Mouse (Mus musculus) spleen, adult 2 months (tissue): ENCODE results near the gene Mindy1. TPM values are rescaled to one million over a fixed set of nuclear protein-coding genes. Genes with fewer than 3 reads are reported as not detected.
A peak's percentile ranks its signal among the peaks of the same experiment; 100 is the strongest.

ENCODE experiments used
- DNase-seq, 2 experiments: peaks; one replicate each; pipeline versions ENCODE4 v3.0.0 to v3.0.0-alpha.2; 2012 to 2021; ENCODE audit warnings: low spot score in 2 of 2, low read depth in 1 of 2
- H3K27ac ChIP-seq: fragments of 200-500 bp; 2 replicates; pipeline ENCODE4 v1.5.1; 2012; ENCODE audit warnings: low read length, inconsistent platforms; ENCODE audit not compliant: insufficient read depth
- H3K27me3 ChIP-seq: fragments of 200-500 bp; 2 replicates; pipeline ENCODE4 v1.6.1; 2012; ENCODE audit warnings: mild to moderate bottlenecking, moderate library complexity, low read length, inconsistent platforms; ENCODE audit not compliant: control insufficient read depth, insufficient read depth
- H3K36me3 ChIP-seq: fragments of 200-500 bp; 2 replicates; pipeline ENCODE4 v1.6.1; 2012; ENCODE audit warnings: mild to moderate bottlenecking, low read length, inconsistent platforms; ENCODE audit not compliant: control insufficient read depth, insufficient read depth
- H3K4me1 ChIP-seq: fragments of 200-500 bp; 2 replicates; pipeline ENCODE4 v1.6.1; 2011; ENCODE audit warnings: inconsistent platforms; ENCODE audit not compliant: control insufficient read depth, insufficient read depth, insufficient read length
- H3K4me3 ChIP-seq: fragments of 200-500 bp; 2 replicates; pipeline ENCODE4 v1.5.1; 2011; ENCODE audit warnings: mild to moderate bottlenecking, inconsistent platforms; ENCODE audit not compliant: insufficient read depth, insufficient read length; ENCODE audit errors: extremely low read depth
- CTCF ChIP-seq: fragments of 200-500 bp; IDR thresholded peaks from 2 replicates; pipeline ENCODE4 v1.5.1; 2011; ENCODE audit warnings: mild to moderate bottlenecking, inconsistent platforms; ENCODE audit not compliant: insufficient read depth, insufficient read length, insufficient replicate concordance; ENCODE audit errors: extremely low read depth
- POLR2A ChIP-seq: fragments of 200-500 bp; IDR thresholded peaks from 2 replicates; pipeline ENCODE4 v1.6.1; 2011; ENCODE audit warnings: low read depth, low read length, inconsistent platforms
- WGBS: fragments of 180-500 bp; shearing (Covaris S2); methylation state at CpG from one replicate; pipeline ENCODE4 v1.1.7; 2018; 5-methylcytosine and 5-hydroxymethylcytosine counted together
- polyA plus RNA-seq: library from polyadenylated mRNA; depleted of rRNA; stranded (reverse); fragments of >200 nt; gene quantifications from 2 replicates; pipeline ENCODE4 v1.2.3, GENCODE M21; 2012

The Mindy1 gene
- polyA plus RNA-seq, 1 experiment = 44.8 TPM

GRCm38 (mm10) chr3:95250783-95251424, 30.2 kb upstream of the Mindy1 start, which contains the start of gene Bnipl:
TSS of gene Bnipl (minus strand) at chr3:95251193.
- WGBS = 57% methylated on average over 7 of the region's 7 CpGs
- TF ChIP-seq CTCF (no peak), POLR2A (no peak)
- Histone ChIP-seq H3K27ac (no peak within 1 kb of the TSS), H3K4me3 (no peak within 1 kb of the TSS), H3K4me1 (no peaks in the 10 kb centered on the region), H3K36me3 (peaks cover 4% of the 10 kb centered on the region; the same call in 1 of the 2 replicates), H3K27me3 (no peaks in the 10 kb centered on the region)
- no peak for DNase-seq

- DNase-seq = no peak
- Histone ChIP-seq H3K36me3 (peaks cover 11% of the 10 kb centered on the region), H3K27me3 (no peaks in the 10 kb centered on the region), H3K4me3 (no peak overlapping the region), H3K4me1 (no peaks in the 10 kb centered on the region), H3K27ac (no peak overlapping the region)
- 91% methylated on average over 5 of the region's 5 CpGs for WGBS
- no peak for TF ChIP-seq CTCF
- TF ChIP-seq POLR2A = no peak
Observed at GRCm38 (mm10) chr3:95256931-95257330, 24.2 kb upstream of the Mindy1 start.

DNA sequence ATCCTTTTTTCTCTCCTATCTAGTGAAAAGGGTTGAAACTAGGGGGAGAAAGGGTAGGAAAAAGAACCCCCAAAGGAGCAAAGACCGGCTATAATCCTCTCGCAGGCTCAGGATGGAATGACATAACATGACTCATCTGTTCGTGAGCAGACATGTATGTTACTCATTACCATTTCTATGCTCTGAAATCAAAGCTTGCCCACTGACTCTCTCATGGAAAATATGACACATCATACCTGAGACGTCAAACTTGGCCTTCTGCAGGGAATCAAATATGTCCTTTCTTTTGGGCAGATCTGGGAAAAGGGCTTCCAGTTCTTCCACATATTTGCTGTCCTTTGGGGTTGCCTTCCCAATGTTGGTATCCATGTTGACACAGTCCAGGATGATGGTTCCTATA, 19.2 kb upstream of the Mindy1 start:
- H3K4me1 ChIP-seq = no peaks in the 10 kb centered on the region
- peaks cover 13% of the 10 kb centered on the region for H3K36me3 ChIP-seq
- no peak for TF ChIP-seq POLR2A
- no peak for TF ChIP-seq CTCF
- 93% methylated on average over 4 of the region's 4 CpGs for WGBS
- no peak overlapping the region for H3K27ac ChIP-seq
- no peaks in the 10 kb centered on the region for H3K27me3 ChIP-seq
- no peak overlapping the region for H3K4me3 ChIP-seq
- no peak for DNase-seq

DNA sequence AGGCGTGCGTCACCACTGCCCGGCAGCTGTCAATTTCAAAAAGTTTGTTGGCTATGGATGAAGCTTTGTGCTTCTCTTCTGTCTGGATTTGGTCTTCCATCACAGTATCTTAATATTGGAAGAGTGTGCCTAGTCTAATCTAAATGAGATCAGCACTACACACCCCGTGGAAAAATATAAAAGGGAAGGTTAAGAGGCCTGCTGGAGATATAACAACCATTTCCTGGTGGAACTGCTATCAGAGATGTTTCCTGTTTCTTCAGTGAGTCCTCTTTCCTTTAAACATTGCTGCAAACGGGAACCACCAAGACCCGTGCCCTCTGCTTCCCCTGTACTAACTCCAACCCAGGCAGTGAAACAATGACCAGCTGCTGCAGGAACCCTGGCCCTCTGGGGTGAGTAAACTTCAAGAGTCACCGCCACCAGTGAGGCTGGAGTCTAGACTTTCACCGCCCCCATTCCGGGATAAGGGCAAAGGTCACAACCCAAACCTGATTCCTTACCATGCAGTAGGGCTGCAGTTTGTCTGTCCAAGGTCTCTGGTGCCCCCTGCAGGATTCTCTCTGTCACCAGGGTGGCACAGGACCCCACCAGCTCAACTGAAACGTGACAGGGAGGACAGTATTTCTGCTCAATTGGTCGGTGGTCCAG, 17.9 kb upstream of the Mindy1 start:
- no peaks in the 10 kb centered on the region for H3K27me3 ChIP-seq

GRCm38 (mm10) chr3:95264724-95265123, 16.4 kb upstream of the Mindy1 start:
- H3K4me1 ChIP-seq = no peaks in the 10 kb centered on the region
- H3K27ac ChIP-seq = no peak overlapping the region
- H3K27me3 ChIP-seq = no peaks in the 10 kb centered on the region
- no peak for TF ChIP-seq POLR2A
- no peak for TF ChIP-seq CTCF
- DNase-seq = no peak
- no peak overlapping the region for H3K4me3 ChIP-seq
- 84% methylated on average over 1 of the region's 1 CpGs for WGBS
- peaks cover 13% of the 10 kb centered on the region for H3K36me3 ChIP-seq

More for the DNA sequence above, 17.9 kb upstream of the Mindy1 start:
- no peaks in the 10 kb centered on the region for H3K4me1 ChIP-seq
- H3K27ac ChIP-seq = no peak overlapping the region
- DNase-seq = peak; percentile 44 to 79
- TF ChIP-seq CTCF = peak; percentile 93
- no peak for TF ChIP-seq POLR2A
- WGBS = 53% methylated on average over 11 of the region's 11 CpGs
- H3K4me3 ChIP-seq = no peak overlapping the region
- H3K36me3 ChIP-seq = peaks cover 13% of the 10 kb centered on the region

GRCm38 (mm10) chr3:95266052-95266451, 15.1 kb upstream of the Mindy1 start:
- TF ChIP-seq CTCF (no peak), POLR2A (no peak)
- Histone ChIP-seq H3K27ac (no peak overlapping the region), H3K27me3 (no peaks in the 10 kb centered on the region), H3K4me1 (no peaks in the 10 kb centered on the region), H3K4me3 (no peak overlapping the region), H3K36me3 (peaks cover 13% of the 10 kb centered on the region)
- WGBS = 96% methylated on average over 3 of the region's 3 CpGs
- DNase-seq = no peak

DNA sequence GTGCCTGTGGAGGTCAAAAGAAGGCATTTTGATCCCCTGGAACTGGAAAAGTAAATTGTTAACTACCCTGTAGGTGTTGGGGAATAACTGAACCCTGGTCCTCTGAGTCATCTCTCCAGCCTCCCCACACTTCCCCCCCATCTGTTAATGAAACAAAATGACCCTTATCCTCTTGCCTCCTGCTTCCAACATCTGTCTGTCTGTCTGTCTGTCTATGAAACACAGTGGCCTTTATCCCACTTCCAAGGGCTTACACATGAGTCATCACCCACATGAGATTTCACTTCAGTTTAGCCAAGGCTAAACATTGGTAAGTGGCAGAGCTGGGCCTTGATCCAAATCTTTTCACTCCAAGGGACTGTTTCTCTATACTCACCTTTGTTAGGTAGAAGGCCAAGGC, 13.3 kb upstream of the Mindy1 start:
- H3K36me3 ChIP-seq = peaks cover 10% of the 10 kb centered on the region
- H3K4me3 ChIP-seq = no peak overlapping the region
- H3K4me1 ChIP-seq = no peaks in the 10 kb centered on the region
- no peak overlapping the region for H3K27ac ChIP-seq
- no peak for DNase-seq
- H3K27me3 ChIP-seq = no peaks in the 10 kb centered on the region
- TF ChIP-seq CTCF = no peak
- TF ChIP-seq POLR2A = no peak
